Mouse (Mus musculus) spleen, adult 2 months (tissue): ENCODE data around the gene Cldn11.

Experiments used
- CTCF ChIP-seq: fragments of 200-500 bp; IDR thresholded peaks from 2 replicates; pipeline ENCODE4 v1.5.1; 2011; ENCODE audit warnings: mild to moderate bottlenecking, inconsistent platforms; ENCODE audit not compliant: insufficient read depth, insufficient read length, insufficient replicate concordance; ENCODE audit errors: extremely low read depth
- POLR2A ChIP-seq: fragments of 200-500 bp; IDR thresholded peaks from 2 replicates; pipeline ENCODE4 v1.6.1; 2011; ENCODE audit warnings: low read depth, low read length, inconsistent platforms

DNA sequence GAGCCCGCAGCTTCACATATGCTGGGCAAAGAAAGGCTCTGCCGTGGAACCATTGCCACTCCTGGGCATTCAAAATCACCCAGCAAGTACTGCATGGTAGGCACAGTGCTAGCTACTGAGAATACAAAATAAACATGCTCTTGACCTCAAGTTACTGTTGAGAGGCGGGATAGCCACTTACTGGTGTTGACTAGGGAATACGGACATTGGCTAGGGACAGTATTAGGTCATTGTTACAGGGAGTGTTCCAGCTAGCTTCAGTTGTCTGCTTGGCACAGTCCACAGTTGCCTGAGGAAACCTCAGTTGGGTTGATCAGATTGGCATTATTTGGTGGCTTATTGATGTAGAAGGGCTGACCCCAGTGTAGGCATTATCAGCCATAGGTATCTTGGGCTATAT, 42.0 kb upstream of the Cldn11 start:
- TF ChIP-seq CTCF (no peak), POLR2A (no peak)
